Mouse (Mus musculus): ENCODE results near the gene Ccdc116. TPM values are rescaled to one million over a fixed set of nuclear protein-coding genes. Genes with fewer than 3 reads are reported as not detected.
A peak's percentile ranks its signal among the peaks of the same experiment; 100 is the strongest.

The Ccdc116 gene
- polyA plus RNA-seq, 1 experiment from 2014 or later = 0.13 TPM

DNA sequence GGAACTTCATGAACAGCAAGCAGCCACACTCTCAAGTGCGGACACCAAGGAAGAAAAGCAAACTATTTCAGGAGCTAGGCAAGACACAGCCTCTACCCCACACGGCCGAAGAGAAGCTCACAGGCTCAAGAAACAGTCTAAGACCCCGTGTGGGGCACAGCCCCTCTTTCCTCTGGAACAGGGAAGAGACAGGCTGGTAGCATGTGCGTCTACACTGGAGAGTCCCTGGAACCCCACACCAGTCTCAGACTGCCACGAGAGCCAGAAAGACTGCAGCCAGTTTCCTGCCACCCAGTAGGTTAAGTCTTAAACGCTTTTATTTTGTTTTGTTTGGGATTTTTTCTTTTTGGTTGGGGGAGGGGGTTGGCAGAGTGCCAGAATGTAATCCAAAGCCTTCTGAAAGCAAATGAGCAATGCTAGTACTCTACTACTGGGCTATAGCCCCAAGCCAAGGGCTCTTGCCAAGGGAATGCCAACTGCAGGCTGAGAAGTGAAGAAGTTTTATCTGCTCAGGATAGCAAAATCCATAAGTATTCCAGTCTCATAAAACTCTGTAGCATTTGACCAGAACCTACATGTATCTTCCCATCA lies 44.3 kb downstream of the Ccdc116 start:
- Histone ChIP-seq H3K36me3 (replicated peaks; ENCODE audit: insufficient read depth, low read length) (peaks cover 62% of the 10 kb centered on the region), H3K4me2 (ENCODE audit: low read depth, low read length) (no peak overlapping the region), H3K4me3 (ENCODE audit: low read depth, low read length) (no peak overlapping the region), H3K27me3 (ENCODE audit: insufficient read depth, low read length) (no peaks in the 10 kb centered on the region), H3K4me1 (ENCODE audit: insufficient read depth) (no peaks in the 10 kb centered on the region), H3K9ac (replicated peaks) (no peak overlapping the region), H3K27ac (ENCODE audit: low read depth) (no peak overlapping the region), H3K9me3 (ENCODE audit: low read length) (no peaks in the 10 kb centered on the region)
- no peak for ATAC-seq
- WGBS (ENCODE audit: insufficient replicate concordance) = 81% methylated on average over 7 of the region's 7 CpGs
- no peak for TF ChIP-seq EP300 (IDR thresholded peaks at IDR 0.05; ENCODE audit: low read depth)
- no peak for TF ChIP-seq CTCF (IDR thresholded peaks at IDR 0.05; ENCODE audit: low read depth)
- no peak for DNase-seq

DNA sequence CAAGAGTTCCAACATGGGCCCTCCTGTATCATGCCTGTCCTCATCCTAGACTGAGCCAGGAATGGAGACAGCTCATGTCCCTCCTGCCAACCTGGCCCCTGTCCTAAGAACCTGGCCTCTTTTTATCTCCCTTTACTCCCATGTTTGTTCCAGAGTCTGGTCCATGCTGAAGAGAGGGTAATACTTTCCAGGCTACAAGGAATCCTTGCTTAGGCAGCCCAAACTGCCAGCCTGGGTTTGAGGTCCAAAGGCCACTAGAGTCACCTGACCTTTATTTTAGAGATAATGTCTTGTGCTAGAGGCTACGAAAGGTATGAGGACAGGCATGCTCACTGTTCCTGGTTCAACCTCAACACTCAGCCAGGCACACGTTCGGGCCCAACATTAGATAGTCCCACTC lies 50.1 kb downstream of the Ccdc116 start:
- Histone ChIP-seq H3K9me3 (ENCODE audit: low read length) (no peaks in the 10 kb centered on the region), H3K27me3 (ENCODE audit: insufficient read depth, low read length) (no peaks in the 10 kb centered on the region), H3K4me2 (ENCODE audit: low read depth, low read length) (no peak overlapping the region), H3K4me3 (ENCODE audit: low read depth, low read length) (no peak overlapping the region), H3K27ac (ENCODE audit: low read depth) (no peak overlapping the region), H3K9ac (replicated peaks) (no peak overlapping the region), H3K4me1 (ENCODE audit: insufficient read depth) (no peaks in the 10 kb centered on the region), H3K36me3 (replicated peaks; ENCODE audit: insufficient read depth, low read length) (peaks cover 80% of the 10 kb centered on the region)
- TF ChIP-seq EP300 (IDR thresholded peaks at IDR 0.05; ENCODE audit: low read depth) = no peak
- no peak for TF ChIP-seq CTCF (IDR thresholded peaks at IDR 0.05; ENCODE audit: low read depth)
- ATAC-seq (no peak), DNase-seq (no peak)
- WGBS (ENCODE audit: insufficient replicate concordance) = 76% methylated on average over 3 of the region's 3 CpGs

MicroRNA genes within 50 kb of the gene (microRNA counts, 519-probe panel; counts per million panel counts)
- 5,295 counts per million, percentile 61 among the panel's probes with 10 or more counts for microRNA mmu-miR-130b
- microRNA mmu-miR-301b = not detected

Small RNA genes within 50 kb of the gene (microRNA-seq; reads per million reads assigned to microRNA genes)
- gene Mir130b (2,394 reads per million, percentile 81 among the genes with 10 or more reads in this experiment), gene Mir301b (34.0 reads per million, percentile 32 among the genes with 10 or more reads in this experiment)

Other genes with a start within 250 kb of the Ccdc116 start
- gene Mapk1, start 163.8 kb downstream of the Ccdc116 start, polyA plus RNA-seq (2015; fragmentation: Nextera tagmentation; extraction: Ambion mirVana) = 56.3 and 56.8 TPM in 2 replicates
- gene Ypel1, start 77.5 kb downstream of the Ccdc116 start, polyA plus RNA-seq (2015; fragmentation: Nextera tagmentation; extraction: Ambion mirVana) = 0.92 and 1.2 TPM in 2 replicates
- 32.6 and 34.1 TPM in 2 replicates for gene Ppil2, start 36.0 kb downstream of the Ccdc116 start, polyA plus RNA-seq (2015; fragmentation: Nextera tagmentation; extraction: Ambion mirVana)
- gene 2610318N02Rik, start 22.1 kb downstream of the Ccdc116 start, polyA plus RNA-seq (2015; fragmentation: Nextera tagmentation; extraction: Ambion mirVana) = 4.6 and 5.2 TPM in 2 replicates
- gene Sdf2l1, start 14.8 kb downstream of the Ccdc116 start, polyA plus RNA-seq (2015; fragmentation: Nextera tagmentation; extraction: Ambion mirVana) = 25.8 and 27.1 TPM in 2 replicates
- gene Ydjc, start 2.6 kb downstream of the Ccdc116 start, polyA plus RNA-seq (2015; fragmentation: Nextera tagmentation; extraction: Ambion mirVana) = 2.3 and 3.4 TPM in 2 replicates
- gene Ube2l3, start 55.4 kb upstream of the Ccdc116 start, polyA plus RNA-seq (2015; fragmentation: Nextera tagmentation; extraction: Ambion mirVana) = 147 and 149 TPM in 2 replicates
- 0.02 TPM in 1 of 2 replicates, not detected in the other for gene Rimbp3, start 61.4 kb upstream of the Ccdc116 start, polyA plus RNA-seq (2015; fragmentation: Nextera tagmentation; extraction: Ambion mirVana)
- 1.4 and 1.6 TPM in 2 replicates for gene Hic2, start 86.3 kb upstream of the Ccdc116 start, polyA plus RNA-seq (2015; fragmentation: Nextera tagmentation; extraction: Ambion mirVana)
- 1.6 and 2.7 TPM in 2 replicates for gene Tmem191c, start 128.8 kb upstream of the Ccdc116 start, polyA plus RNA-seq (2015; fragmentation: Nextera tagmentation; extraction: Ambion mirVana)
- 306 and 316 TPM in 2 replicates for gene Serpind1, start 184.1 kb upstream of the Ccdc116 start, polyA plus RNA-seq (2015; fragmentation: Nextera tagmentation; extraction: Ambion mirVana)